Mouse (Mus musculus): ENCODE measurements around the gene Cpsf4.
A peak's percentile ranks its signal among the peaks of the same experiment; 100 is the strongest.
"Not testable (repeated sequence)": the region's sequence is repeated elsewhere in the genome, so short reads cannot be mapped to it uniquely, and the experiment has no call there.

Gene Cpsf4

DNA sequence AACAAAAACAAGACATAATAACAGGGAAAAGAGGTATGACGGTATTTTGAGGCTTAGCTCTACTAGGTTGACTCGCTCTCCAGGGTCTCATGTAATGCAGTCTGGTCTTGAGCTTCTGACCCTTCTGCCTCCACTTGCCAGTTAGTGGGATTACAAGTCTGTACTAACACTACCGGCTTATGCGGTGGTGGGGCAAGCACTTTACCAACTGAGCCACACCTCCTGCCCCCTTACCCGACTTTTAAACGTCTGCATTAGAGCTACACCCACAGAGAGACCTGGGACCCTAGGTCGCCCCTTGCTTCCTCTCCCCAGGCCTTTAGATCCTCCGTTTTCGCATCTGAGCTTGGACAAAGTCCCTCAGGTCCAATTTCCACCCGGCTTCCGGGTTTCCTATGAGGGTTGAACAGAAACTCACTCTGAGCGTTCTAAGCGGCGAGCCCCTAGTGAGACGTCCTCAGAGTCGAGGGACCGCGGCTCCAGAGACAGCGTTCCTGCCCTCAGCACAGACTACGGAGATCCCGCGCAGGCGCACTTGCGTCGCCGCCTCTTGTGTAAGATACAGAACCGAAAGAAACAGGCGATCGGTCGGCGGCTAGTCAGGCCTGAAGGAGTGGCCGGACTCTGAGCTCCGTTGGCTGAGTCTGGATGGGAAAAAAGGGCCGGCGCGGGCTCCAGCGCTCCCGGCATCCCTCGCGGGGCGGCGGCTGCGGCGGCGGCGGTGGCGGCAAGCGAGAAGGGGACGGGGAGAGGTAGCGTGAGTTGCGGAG is at the start of gene Cpsf4, which contains the start of gene Ptcd1:
Cpsf4 (plus strand) TSS at position 678 of the 770 bp plus-strand sequence.
Ptcd1 (minus strand) TSS at position 573 of the 770 bp plus-strand sequence.
- DNase-seq (ENCODE audit: extremely low read depth, low read depth, low spot score), result peak; percentile 80

DNA sequence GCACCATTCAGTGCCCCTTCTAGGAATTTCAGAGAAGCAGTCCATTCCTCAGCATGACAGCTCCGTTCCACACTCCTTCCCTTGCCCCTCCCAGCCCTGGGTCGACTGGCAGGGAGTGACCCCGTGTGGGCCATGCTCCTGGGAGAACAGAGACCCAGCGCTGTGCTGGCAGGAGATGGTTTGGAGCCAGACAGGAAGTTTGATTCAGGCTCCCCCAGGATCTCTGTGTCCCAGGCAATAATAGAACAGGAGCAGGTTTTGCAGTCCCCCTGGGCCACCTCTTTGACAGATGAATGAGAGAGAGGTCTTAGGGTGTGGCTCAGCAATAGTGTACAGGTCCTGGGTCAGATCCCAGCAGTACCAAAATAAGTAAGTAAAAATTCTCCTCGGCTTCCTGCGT is 49.0 kb upstream of the Cpsf4 start:
- DNase-seq (ENCODE audit: extremely low read depth, low read depth, low spot score), result no peak

DNA sequence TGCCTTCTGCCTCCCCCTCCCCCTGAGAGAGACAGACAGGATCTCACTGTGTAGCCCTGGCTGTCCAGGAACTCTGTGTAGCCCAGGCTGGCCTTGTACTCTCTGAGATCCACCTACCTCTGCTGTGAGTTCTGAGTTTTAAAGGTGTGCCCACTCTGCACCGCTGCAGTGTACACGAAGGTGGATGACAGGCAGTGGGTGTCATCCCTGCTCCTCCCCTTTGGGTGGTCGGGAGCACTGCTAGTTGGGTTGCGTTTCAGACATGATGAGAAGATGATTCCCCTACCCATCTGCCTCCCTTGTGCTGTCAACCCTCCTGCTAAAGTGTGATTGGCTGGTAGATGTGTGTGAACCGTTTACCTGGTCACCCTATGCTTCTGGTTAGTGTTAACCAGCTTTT is 48.6 kb upstream of the Cpsf4 start:
- no peak for DNase-seq (ENCODE audit: extremely low read depth, low read depth, low spot score)

DNA sequence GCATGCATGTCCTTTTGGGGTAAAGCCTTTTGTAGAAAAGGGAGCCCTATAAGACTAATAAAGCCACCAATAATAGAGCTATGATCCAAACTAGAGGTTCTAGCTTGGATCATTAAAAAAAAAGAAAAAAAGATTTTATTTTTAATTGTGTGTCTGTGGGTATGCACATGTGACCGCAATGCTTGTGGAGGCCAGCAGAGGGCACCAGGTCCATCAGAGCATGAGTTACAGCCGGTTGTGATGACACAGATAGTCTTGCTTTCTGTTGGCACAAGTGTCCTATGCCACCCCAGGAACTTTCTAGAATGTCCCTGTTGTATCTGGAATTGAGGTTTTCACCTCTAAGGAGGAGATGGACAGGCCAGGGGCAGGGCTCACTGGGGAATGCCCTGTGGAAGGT is 47.6 kb upstream of the Cpsf4 start:
- no peak for DNase-seq (ENCODE audit: extremely low read depth, low read depth, low spot score)

DNA sequence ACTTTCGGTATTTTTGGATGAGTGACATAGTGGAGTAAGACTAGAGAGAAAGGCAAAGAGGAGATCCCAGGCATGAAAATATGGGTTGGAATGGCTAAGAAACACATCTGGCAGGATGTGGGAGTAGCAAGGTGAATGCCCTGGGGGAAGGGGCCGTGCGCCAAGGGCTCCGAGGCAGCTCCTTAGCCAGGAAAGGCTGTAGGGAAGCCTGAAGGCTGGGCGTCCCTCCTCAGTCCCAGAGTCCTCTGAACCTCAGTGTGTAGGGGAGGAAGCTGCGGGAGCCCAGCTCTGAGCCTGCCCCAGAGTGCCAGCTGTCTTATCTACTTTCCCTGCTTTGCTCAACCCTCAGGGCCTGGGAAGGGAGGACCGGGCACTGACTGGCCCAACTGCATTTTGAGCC is 46.1 kb upstream of the Cpsf4 start:
- DNase-seq (ENCODE audit: extremely low read depth, low read depth, low spot score), result no peak

DNA sequence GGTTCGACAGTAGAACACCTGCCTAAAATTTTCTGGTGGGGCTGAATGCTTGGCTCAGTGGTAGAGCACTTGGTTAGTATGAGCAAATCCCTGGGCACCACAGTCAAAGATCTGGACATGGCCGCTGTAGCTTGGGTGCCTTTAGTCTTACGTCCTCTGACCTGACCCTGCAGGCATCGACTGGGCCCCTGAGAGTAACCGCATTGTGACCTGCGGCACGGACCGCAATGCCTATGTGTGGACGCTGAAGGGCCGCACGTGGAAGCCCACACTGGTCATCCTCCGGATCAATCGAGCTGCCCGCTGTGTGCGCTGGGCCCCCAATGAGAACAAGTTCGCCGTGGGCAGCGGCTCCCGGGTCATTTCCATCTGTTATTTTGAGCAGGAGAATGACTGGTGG is 43.6 kb upstream of the Cpsf4 start:
- DNase-seq (ENCODE audit: extremely low read depth, low read depth, low spot score), result no peak

DNA sequence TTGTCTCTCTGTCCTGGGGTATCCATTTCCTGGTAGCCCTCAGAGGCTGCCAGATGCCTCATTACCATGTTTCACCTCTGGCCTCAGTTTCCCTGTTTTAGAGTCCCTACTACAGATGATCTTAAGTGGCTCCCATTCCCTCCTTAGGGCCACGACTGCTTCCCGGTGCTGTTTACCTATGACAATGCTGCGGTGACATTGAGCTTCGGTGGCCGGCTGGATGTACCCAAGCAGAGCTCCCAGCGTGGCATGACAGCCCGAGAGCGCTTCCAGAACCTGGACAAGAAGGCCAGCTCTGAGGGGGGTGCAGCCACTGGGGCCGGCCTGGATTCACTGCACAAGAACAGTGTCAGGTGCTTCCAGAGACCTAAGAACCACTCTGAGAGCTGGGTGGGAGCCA is 40.4 kb upstream of the Cpsf4 start:
- DNase-seq (ENCODE audit: extremely low read depth, low read depth, low spot score), result no peak

DNA sequence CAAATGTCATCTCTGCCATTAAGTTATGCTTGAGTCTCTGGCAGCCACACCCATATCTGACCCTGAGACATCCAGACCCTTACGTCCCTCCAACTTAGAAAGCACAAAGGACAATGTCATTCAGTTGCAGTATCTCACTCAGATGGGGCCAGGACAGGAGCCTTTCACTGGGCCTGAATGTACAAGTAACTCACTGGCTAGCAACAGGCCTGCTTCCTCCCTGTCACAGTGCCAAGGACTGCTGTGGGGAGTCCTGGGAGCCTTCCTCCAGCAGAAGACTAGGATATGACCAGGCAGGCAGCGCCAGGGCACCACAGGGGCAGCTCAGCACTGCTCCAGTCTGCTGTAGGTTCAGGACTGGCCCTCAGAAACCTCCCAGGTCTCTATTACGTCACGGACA is 37.9 kb upstream of the Cpsf4 start:
- no peak for DNase-seq (ENCODE audit: extremely low read depth, low read depth, low spot score)

DNA sequence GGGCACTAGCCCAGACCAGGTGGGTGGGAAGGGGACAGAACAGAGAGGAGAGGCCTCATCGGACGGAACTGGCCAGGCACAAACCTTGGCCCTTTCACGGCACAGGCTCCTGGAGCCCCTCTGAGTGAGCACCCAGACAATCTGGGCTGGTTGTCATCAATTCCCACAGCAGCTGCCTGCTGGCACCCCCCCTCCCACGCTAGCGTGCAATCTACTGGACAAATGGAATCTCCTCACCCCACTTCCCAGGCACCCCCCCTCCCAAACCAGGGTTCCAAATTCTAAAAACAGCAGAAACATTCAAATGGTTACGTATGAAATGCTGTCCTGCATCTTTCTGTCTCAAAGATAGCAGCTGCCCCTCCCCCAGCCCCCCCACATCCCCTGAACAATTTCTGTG is 37.2 kb upstream of the Cpsf4 start:
- not testable (repeated sequence) for DNase-seq (ENCODE audit: extremely low read depth, low read depth, low spot score)

DNA sequence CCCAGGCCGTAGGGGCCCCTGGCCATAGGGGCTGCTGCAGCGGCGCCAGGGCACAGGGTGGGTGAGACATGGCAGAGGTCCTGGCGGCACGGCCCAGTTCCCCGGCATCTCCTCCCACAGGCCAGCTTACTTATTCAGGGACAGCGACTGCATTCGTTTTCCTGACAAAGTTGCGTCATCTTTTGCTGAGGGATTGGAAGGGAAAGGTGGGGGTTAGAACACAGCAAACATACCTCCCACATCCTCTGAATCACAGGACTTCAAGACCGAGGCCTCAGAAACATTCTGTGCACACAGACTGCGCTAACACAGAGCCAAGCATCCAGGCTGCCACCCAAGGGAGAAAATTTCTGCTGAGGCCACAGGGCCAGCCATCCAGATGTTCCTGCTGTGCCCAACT is 36.8 kb upstream of the Cpsf4 start:
- DNase-seq (ENCODE audit: extremely low read depth, low read depth, low spot score), result no peak

DNA sequence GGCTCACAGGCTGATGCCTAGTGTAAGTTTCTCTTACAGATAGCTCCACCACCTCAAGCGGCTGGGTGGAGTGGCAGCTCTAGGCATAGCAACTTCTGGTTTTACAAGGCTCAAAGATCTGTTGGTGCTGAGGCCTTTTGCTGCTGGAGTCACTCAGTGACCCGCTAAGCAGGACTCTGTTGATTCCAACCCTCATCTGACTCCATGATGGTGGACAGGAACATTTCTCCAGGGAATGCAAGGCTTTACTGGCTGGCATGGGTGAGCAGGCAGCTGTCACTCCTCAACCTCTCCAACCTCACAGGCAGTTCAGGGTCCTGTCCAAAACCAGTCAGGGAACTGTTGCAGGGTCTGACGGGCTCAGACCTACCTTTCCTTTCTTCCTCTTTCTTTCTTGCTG is 36.0 kb upstream of the Cpsf4 start:
- DNase-seq (ENCODE audit: extremely low read depth, low read depth, low spot score), result no peak

DNA sequence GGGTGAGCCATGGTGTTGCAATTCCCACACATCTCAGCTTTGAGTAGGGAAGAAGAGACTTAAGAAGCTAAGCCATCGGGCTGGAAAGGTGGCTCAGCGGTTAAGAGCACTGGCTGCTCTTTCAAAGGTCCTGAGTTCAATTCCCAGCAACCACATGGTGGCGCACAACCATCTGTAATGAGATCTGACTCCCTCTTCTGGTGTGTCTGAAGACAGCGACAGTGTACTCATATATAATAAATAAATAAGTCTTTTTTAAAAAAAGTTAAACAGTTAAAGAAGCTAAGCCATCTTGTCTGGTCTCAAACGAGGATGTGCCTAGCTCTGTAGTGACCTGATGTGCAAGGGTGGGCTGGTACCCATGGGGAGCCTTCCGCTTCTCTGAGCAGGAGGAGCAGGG is 33.7 kb upstream of the Cpsf4 start:
- not testable (repeated sequence) for DNase-seq (ENCODE audit: extremely low read depth, low read depth, low spot score)

DNA sequence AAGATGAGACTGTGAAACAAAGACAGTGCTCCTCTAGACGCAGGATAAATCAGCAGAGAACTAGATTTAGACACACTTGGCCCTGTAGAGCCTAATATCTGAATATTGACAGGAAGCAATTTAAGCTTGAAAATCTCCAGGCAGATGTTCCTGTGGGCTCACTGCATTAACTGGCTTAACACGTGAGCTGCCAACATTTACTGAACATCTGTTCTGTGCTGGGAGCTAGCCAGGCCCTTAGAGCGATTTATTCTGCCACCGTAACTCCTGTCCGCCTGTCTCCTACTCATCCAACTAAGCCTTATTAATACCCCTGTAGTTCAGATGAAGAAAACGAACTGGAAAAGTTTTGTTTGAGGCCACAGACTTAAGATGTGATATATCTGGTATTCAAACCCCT is 28.2 kb upstream of the Cpsf4 start:
- no peak for DNase-seq (ENCODE audit: extremely low read depth, low read depth, low spot score)

DNA sequence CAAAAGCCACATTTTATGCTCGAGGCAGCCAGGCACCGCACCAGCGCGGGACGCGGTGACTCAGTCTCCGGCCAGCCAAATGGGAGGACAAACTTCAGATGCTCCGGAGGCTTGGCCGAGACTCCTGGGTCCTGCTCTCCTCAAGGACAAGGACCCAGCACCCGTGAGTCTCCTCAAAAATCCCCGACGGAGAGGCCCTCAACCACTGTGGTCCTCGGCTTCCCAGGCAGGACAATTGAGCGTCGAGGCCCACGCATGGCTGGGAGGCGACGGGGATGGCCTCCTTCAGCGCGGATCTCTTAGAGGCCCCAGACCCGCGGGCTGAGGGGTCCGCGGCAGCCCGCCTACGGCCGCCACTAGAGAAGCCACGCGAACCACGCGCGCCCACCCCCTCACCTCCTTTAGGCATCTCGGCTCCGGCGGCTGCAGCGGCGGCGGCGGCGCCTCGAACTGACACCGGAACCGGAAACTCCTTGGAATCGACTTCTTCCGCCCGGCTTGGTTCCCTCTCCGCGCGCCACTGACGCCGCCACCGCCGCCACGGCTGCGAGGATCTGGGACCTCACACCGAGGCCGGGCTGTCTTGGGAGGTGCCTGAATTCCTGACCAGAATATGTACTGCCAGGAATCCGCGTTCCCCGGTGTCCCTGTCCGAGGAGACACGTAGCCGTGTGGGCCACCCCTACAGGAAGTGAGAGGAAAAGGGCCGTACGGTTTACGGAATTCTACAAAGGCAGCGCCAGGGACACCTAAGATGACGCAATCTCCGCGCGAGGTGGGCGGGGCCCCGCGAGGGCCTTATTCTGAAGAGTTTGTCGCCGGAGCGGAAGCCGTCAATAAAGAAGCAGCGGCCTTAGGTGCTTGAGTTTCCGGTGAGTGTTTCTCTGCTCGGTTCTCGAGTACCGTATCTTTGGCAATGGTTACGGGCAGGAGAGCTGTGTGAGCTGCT is 27.2 kb upstream of the Cpsf4 start, which contains the start of the genes Pdap1 and Bud31:
Pdap1 (minus strand) TSS at position 668 of the 949 bp plus-strand sequence.
Bud31 (plus strand) TSS at position 792 of the 949 bp plus-strand sequence.
- DNase-seq (ENCODE audit: extremely low read depth, low read depth, low spot score), result no peak

DNA sequence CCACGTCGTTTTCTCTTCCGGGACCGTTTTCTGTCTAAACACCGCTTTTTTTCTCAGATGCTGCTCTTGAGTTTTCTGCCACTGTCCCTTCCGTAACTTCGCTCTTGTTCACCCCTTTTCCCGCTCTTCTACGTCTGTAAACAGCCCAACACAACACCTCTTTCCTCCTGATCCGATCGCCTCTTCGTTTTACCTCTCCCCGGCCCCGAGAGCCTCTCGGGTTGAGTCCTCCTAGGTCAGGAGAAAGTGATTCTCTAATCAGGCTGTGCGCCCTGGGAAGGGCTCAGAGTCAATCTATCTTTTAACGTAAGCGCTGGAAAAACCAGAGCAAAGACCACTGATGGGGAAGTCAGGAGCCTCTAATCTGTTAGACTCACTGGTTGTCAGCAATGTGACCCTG is 26.4 kb upstream of the Cpsf4 start:
- no peak for DNase-seq (ENCODE audit: extremely low read depth, low read depth, low spot score)

DNA sequence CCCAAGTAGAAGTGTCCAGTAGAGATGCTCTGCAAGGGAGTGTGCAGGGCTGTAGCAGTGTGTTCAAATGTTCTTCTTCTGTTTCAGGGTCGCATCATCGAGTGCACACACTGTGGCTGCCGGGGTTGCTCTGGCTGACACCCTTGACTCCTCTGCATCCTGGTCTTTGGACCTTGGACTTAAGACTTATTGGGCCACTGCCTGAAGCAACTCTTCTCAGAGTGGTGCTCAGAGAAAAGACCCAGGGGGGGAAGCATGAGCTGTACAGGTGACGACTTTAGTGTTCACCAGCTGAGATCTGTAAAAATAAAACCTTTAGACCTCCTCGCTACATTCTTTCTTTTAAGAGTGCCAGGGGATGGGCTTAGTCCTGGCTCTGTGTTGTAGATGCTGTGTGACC is 19.3 kb upstream of the Cpsf4 start:
- no peak for DNase-seq (ENCODE audit: extremely low read depth, low read depth, low spot score)

DNA sequence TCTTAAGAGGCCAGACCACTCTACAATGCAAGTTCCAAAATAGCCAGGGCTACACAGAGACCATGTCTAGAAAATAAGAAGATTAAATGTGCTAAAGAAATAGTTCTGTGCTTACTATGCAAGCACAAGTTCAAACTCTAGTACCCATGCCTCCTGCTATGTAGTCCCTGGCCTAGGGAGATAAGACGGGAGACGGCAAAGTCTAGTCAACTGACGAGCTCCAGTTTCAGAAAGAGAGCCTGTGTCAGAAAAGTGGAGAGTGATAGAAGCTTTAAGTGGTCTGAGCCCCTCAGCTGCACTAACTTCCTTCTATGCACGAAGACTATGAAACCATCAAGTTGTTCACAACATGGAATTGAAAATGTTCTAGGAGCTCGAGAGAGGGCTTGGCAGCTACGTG is 17.7 kb upstream of the Cpsf4 start:
- DNase-seq (ENCODE audit: extremely low read depth, low read depth, low spot score), result no peak

DNA sequence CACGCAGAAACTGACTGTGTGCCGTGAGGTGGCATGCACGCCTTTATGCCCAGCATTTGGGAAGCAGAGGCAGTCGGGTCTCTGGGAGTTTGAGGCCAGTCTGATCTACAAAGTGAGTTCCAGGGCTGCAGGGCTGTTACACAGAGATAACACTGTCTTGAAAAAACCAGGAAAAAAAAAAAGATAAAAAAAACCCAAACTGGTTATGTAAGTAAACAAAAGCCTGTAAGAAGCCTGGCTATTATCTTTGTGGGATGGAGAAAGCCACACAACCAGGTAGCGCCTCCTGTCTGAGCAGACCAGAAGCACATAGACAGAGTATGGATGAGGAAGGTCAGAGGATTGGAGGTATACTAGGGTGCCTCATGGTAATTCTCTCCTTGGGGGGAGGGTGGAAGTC is 14.3 kb upstream of the Cpsf4 start:
- no peak for DNase-seq (ENCODE audit: extremely low read depth, low read depth, low spot score)

DNA sequence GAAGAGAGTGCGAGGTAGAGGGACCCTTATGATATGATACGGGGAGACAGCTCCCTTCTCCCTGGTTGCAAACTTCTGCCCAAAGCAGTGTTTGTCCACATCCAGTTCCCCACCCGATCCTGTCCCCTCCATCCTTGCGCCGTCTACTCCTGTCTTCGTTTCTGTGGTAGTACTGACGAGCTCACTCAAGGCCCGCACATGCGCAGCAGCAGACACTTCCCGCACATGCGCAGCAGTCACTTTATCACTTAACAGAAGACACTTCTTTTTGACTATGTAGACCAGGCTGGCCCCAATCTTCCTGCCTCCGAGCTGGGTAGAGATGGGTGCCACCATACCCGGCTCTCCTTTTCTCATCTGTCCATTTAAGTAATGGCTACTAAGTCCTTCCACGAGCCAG is 5.7 kb upstream of the Cpsf4 start:
- DNase-seq (ENCODE audit: extremely low read depth, low read depth, low spot score), result no peak

DNA sequence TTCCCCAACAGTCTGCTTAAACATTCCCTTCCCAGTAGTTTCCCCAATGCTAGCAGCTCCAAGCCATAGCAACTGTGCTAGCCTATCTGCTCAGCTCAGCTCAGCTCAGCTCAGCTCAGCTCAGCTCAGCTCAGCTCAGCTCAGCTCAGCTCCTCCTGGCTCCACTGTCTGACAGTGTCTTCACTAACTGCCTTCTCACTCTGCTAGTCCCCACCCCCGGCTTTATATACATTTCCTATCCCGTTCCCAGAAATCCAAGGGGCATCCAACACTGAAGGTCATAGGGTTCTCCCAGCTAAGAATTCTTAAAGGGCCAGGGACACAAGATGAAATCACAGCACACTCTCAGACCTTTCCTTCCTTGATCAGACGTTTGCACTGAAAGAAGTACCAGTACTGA is 2.3 kb upstream of the Cpsf4 start:
- DNase-seq (ENCODE audit: extremely low read depth, low read depth, low spot score), result no peak

DNA sequence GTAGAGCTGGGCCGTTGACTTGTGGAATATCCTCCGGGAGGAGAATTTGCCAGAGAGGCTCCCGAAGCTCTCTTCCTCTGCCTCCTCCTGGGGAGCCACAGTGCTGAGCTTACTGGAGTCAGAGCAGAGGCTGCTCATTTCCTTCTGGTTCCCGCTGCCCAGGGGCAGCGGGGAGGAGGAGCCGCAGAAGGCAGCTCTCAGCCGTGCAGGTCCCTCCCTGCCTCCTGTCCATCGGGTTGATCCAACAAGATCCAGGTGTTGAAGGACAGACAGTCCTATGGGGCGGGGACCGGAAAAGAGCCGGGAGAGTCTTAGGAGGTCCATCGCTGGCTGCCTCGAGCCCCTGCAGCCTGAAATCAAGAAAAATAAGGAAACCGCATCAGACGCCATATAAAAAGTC is 1.8 kb upstream of the Cpsf4 start:
- no peak for DNase-seq (ENCODE audit: extremely low read depth, low read depth, low spot score)

DNA sequence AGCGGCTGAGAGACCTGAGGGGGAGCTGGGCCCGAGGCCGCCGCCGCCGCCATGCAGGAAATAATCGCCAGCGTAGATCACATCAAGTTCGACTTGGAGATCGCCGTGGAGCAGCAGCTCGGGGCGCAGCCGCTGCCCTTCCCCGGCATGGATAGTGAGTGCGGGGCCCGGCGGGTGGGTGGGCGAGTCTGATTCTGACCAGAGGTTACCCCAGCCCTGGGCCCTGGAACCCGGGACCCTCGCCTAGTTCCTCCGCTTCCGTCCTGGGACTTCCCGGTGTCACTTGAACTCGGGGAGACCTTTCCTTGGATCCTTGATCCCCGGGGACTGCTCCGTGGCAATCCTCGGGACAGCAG is 271 bp downstream of the Cpsf4 start:
- DNase-seq (ENCODE audit: extremely low read depth, low read depth, low spot score), result no peak

Data from fat pad, adult 2 months (tissue).